Mouse (Mus musculus) MEL (cell line): ENCODE measurements at regions not wholly inside any gene's neighbourhood (a gene's known extent, or its start where the extent isn't known, plus 50 kb on each side); places are given as distances from the start of the nearest gene placed in this dataset.

ENCODE experiments used
- CHD1 ChIP-seq: IDR thresholded peaks from 2 replicates; pipeline ENCODE4 v1.6.1; 2012; ENCODE audit warnings: low read depth, mild to moderate bottlenecking, inconsistent platforms, low read length, improper control_type of control experiment
- CHD2 ChIP-seq: IDR thresholded peaks from 2 replicates; pipeline ENCODE4 v1.6.1; 2011; ENCODE audit warnings: low read length, improper control_type of control experiment
- CTCF ChIP-seq, 3 experiments: IDR thresholded peaks in 2 of 3; conservative IDR thresholded peaks in 1 of 3; 2 replicates each; pipeline ENCODE4 v1.5.1; 2011 to 2012; ENCODE audit warnings: low read length in 3 of 3, low read depth in 2 of 3, mild to moderate bottlenecking in 2 of 3, improper control_type of control experiment in 1 of 3, inconsistent platforms in 1 of 3, mixed read lengths in 1 of 3, moderate library complexity in 1 of 3; ENCODE audit not compliant: control insufficient read depth in 1 of 3, insufficient read depth in 1 of 3, poor library complexity in 1 of 3, severe bottlenecking in 1 of 3
- MAFK ChIP-seq: IDR thresholded peaks from 2 replicates; pipeline ENCODE4 v1.6.1; 2011; ENCODE audit warnings: low read depth, mild to moderate bottlenecking, low read length, improper control_type of control experiment, borderline replicate concordance
- POLR2A ChIP-seq, 2 experiments: IDR thresholded peaks; 2 replicates each; pipeline ENCODE4 v1.6.1; 2011 to 2012; ENCODE audit warnings: low read length in 2 of 2, mild to moderate bottlenecking in 2 of 2, control low read depth in 1 of 2, improper control_type of control experiment in 1 of 2, low read depth in 1 of 2, moderate library complexity in 1 of 2; ENCODE audit not compliant: control insufficient read depth in 1 of 2, insufficient read depth in 1 of 2, poor library complexity in 1 of 2

GRCm38 (mm10) chr11:64236873-64237272, 157.6 kb upstream of the Cox10 start:
- TF ChIP-seq CHD2 (no peak), CTCF (IDR thresholded peaks at IDR 0.05 in 2 of 3, conservative IDR thresholded peaks at IDR 0.05 in 1 of 3; ENCODE audit: control insufficient read depth in 1 of 3, insufficient read depth in 1 of 3, low read depth in 2 of 3, low read length in 3 of 3, poor library complexity in 1 of 3, severe bottlenecking in 1 of 3) (no peak), MAFK (no peak), POLR2A (IDR thresholded peaks at IDR 0.05; ENCODE audit: control insufficient read depth in 1 of 2, insufficient read depth in 1 of 2, low read depth in 1 of 2, low read length in 2 of 2, poor library complexity in 1 of 2) (no peak), CHD1 (no peak)
